Mouse (Mus musculus): ENCODE data around the gene Hspa8.

GRCm38 (mm10) chr9:40794251-40794650 is 6.5 kb upstream of the Hspa8 start:
- TF ChIP-seq POLR2A (IDR thresholded peaks at IDR 0.05; ENCODE audit: insufficient read depth, low read depth, low read length): no peak
- no peak for TF ChIP-seq CTCF (IDR thresholded peaks at IDR 0.05; ENCODE audit: insufficient read depth, low read depth, low read length)

Data from olfactory bulb, adult 2 months (tissue).